Comparison of ENCODE assay signal across 2 mouse cellular contexts in genomic region chr3:97609201-97609844, GRCm38 (mm10).
TF ChIP-seq lines count a peak whose summit lies in the region.

No protein-coding gene starts in this region.

TF ChIP-seq in CH12.LX, 34 proteins besides CTCF, POLR2A, EP300 and RAD21 (continued from another document):
- TF ChIP-seq SIN3A (IDR thresholded peaks at IDR 0.05; ENCODE audit: low read length) (peak; percentile 35), E2F4 (IDR thresholded peaks at IDR 0.05; ENCODE audit: insufficient replicate concordance, low read depth, low read length) (no peak), ELF1 (IDR thresholded peaks at IDR 0.05; ENCODE audit: low read depth, low read length) (0 out of 2 replicates have a peak, but pooled peaks have one; percentile 15), SMC3 (IDR thresholded peaks at IDR 0.05; ENCODE audit: low read depth, low read length) (peak; percentile 14; the same call in 1 of the 2 replicates), MXI1 (IDR thresholded peaks at IDR 0.05; ENCODE audit: low read depth, low read length) (0 out of 2 replicates have a peak, but pooled peaks have one; percentile 70), KAT2A (IDR thresholded peaks at IDR 0.05; ENCODE audit: insufficient replicate concordance, low read length) (no peak), IRF4 (IDR thresholded peaks at IDR 0.05; ENCODE audit: low read depth, low read length) (peak; percentile 3; the same call in 1 of the 2 replicates), GABPA (IDR thresholded peaks at IDR 0.05; ENCODE audit: insufficient replicate concordance, low read depth, low read length) (no peak)

TF ChIP-seq in myocyte, 11 proteins besides CTCF, POLR2A, EP300 and RAD21 (continued from another document):
- TF ChIP-seq MYOD1 (IDR thresholded peaks at IDR 0.05; ENCODE audit: control insufficient read depth in 1 of 3, insufficient read length in 2 of 3, low read depth in 2 of 3) = no peak
- no peak for TF ChIP-seq CEBPB (IDR thresholded peaks at IDR 0.05; ENCODE audit: insufficient read depth, poor library complexity, severe bottlenecking)
